ENCODE assay signal across 8 mouse cellular contexts in the genomic region with DNA sequence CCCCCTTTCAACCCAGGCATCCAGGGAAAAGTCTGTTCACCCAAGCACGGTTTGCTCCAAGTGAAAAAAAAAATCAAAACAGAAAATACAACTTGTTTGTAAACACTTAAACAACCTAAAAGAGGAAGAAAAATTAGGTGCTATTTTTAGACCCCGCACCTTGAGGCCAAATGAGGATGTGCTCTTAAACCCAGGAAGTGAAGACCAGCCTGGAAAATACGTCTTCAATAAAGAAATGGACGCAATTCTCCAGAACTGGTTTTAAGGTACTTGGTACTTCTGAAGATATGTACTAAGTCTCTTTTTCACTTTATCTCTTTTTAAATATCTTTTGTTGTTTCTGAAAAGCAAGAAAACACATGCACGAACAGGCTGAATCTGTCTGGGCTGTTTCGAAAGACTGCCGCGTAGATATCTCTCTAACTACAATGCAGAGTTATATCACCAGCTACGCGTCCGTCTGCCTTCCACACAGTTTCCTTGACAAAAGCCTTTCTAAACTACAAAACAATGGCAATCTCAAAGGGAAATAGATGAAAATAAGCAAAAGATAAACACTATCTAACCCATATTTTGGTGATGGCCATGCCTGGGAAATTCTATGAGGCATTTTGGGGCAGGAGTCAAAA. TPM values are rescaled to one million over a fixed set of nuclear protein-coding genes. Genes with fewer than 3 reads are reported as not detected.
DNase-seq lines count a peak whose midpoint lies in the region; ATAC-seq and TF ChIP-seq lines count a peak whose summit lies in the region.

No protein-coding gene starts in this region.

- no peaks in the 10 kb centered on the region for H3K4me1 ChIP-seq in lung, postnatal 0 days (ENCODE audit: insufficient read depth, low read depth, low read length)
- H3K4me1 ChIP-seq in liver, embryonic 13.5 days (replicated peaks): peaks cover 38% of the 10 kb centered on the region

- H3K4me3 ChIP-seq in lung, postnatal 0 days (ENCODE audit: low read depth, low read length): peak overlapping the region; percentile 2; the same call in 1 of the 2 replicates
- peak overlapping the region; percentile 37 for H3K4me3 ChIP-seq in liver, embryonic 13.5 days (replicated peaks)

- H3K9ac ChIP-seq in lung, postnatal 0 days (replicated peaks; ENCODE audit: low read depth): no peak overlapping the region
- H3K9ac ChIP-seq in liver, embryonic 13.5 days: no peak overlapping the region; the same call in 1 of the 2 replicates

- H3K27me3 ChIP-seq in lung, postnatal 0 days (replicated peaks; ENCODE audit: insufficient read depth, low read length): no peaks in the 10 kb centered on the region
- H3K27me3 ChIP-seq in liver, embryonic 13.5 days: no peaks in the 10 kb centered on the region
- no peaks in the 10 kb centered on the region for H3K27me3 ChIP-seq in splenic B cell, adult 2 months (ENCODE audit: control insufficient read depth, insufficient read depth, low read length, poor library complexity, severe bottlenecking)

- peak overlapping the region; percentile 30; the same call in 1 of the 2 replicates for H3K4me2 ChIP-seq in lung, postnatal 0 days (replicated peaks; ENCODE audit: low read depth, low read length)
- H3K4me2 ChIP-seq in liver, embryonic 13.5 days: peak overlapping the region; percentile 52

- DNase-seq in embryo, embryonic 9.5 days (ENCODE audit: extremely low spot score): peak; percentile 12
- DNase-seq in embryo, embryonic 10 days (ENCODE audit: low spot score): no peak
- DNase-seq in lung, postnatal 0 days (ENCODE audit: low spot score): no peak
- no peak for DNase-seq in lung, postnatal 10 days
- no peak for DNase-seq in liver, embryonic 13.5 days
- DNase-seq in splenic B cell, adult 2 months (ENCODE audit: low read depth, low spot score): peak; percentile 46
- DNase-seq in layer of hippocampus, adult 9-11 months: no peak
- DNase-seq in Muller cell, postnatal 12 days (ENCODE audit: inconsistent ontology term): no peak

- H3K36me3 ChIP-seq in lung, postnatal 0 days (ENCODE audit: insufficient read depth, low read length): no peaks in the 10 kb centered on the region
- no peaks in the 10 kb centered on the region for H3K36me3 ChIP-seq in liver, embryonic 13.5 days
- H3K36me3 ChIP-seq in splenic B cell, adult 2 months (ENCODE audit: control insufficient read depth, insufficient read depth, low read length, poor library complexity, severe bottlenecking): no peaks in the 10 kb centered on the region

- WGBS in lung, postnatal 0 days: 47% methylated on average over 11 of the region's 11 CpGs
- 19% methylated on average over 11 of the region's 11 CpGs for WGBS in liver, embryonic 13.5 days (ENCODE audit: insufficient replicate concordance)

- H3K27ac ChIP-seq in lung, postnatal 0 days (ENCODE audit: low read length): no peak overlapping the region
- no peak overlapping the region for H3K27ac ChIP-seq in liver, embryonic 13.5 days

- ATAC-seq in lung, postnatal 0 days: no peak
- peak; percentile 62; the same call in 1 of the 2 replicates for ATAC-seq in liver, embryonic 13.5 days (ENCODE audit: low read depth)

- no peak for TF ChIP-seq CTCF in lung, postnatal 0 days (IDR thresholded peaks at IDR 0.05)

- TF ChIP-seq EP300 in lung, postnatal 0 days (IDR thresholded peaks at IDR 0.05): no peak

- H3K9me3 ChIP-seq in lung, postnatal 0 days (ENCODE audit: low read length): no peaks in the 10 kb centered on the region
- H3K9me3 ChIP-seq in liver, embryonic 13.5 days (replicated peaks): no peaks in the 10 kb centered on the region

RNA-seq across cellular contexts. Expression of a gene that starts 37.7 kb away (rescaled TPM):
- 347 and 455 TPM in 2 replicates for polyA plus RNA-seq in lung, postnatal 0 days (2015; fragmentation: Nextera tagmentation; extraction: Ambion mirVana)
- polyA plus RNA-seq in liver, embryonic 13.5 days (2015; fragmentation: Nextera tagmentation; extraction: Ambion mirVana): 11.5 and 18.7 TPM in 2 replicates

Comparison
In these comparisons a context has a peak if more than half of its experiments do, and no peak if none do; other contexts are left out.
1. DNase-seq: peak in embryo, embryonic 9.5 days (single experiment) and splenic B cell, adult 2 months (single experiment); none in embryo, embryonic 10 days (single experiment), lung, postnatal 0 days (single experiment), lung, postnatal 10 days (single experiment), liver, embryonic 13.5 days (single experiment), layer of hippocampus, adult 9-11 months (single experiment) and Muller cell, postnatal 12 days (single experiment).
2. RNA of a gene that starts 37.7 kb away (polyA plus RNA-seq): 347 to 455 TPM in lung, postnatal 0 days; 11.5 to 18.7 TPM in liver, embryonic 13.5 days; every median in the first group is over 10 times any median in the second.